Comparison of ENCODE assay signal across 24 mouse cellular contexts in genomic region chr5:149603241-149603640, GRCm38 (mm10). TPM values are rescaled to one million over a fixed set of nuclear protein-coding genes. Genes with fewer than 3 reads are reported as not detected.
DNase-seq lines count a peak whose midpoint lies in the region; ATAC-seq and TF ChIP-seq lines count a peak whose summit lies in the region.
"Had no signal": no experiment of that assay in that cellular context is flagged by ENCODE, and none has a peak within 500 bp of the region (broad histone marks: within the 10 kb centered on the region; RNA-seq: fewer than 3 reads in every experiment).

No protein-coding gene starts in this region.

- H3K27ac ChIP-seq in embryonic fibroblast, embryonic 13.5 days (ENCODE audit: insufficient read depth, low read length): peak overlapping the region; percentile 54; the same call in 1 of the 2 replicates
- H3K27ac ChIP-seq: embryonic facial prominence, embryonic 10.5 days; embryonic facial prominence, embryonic 12.5 days; forebrain, embryonic 10.5 days; forebrain, embryonic 12.5 days had no signal

- peak; percentile 11 to 22 for DNase-seq in heart, adult 18-20 months
- DNase-seq in heart, adult 11 months: no peak
- peak; percentile 9 to 12 for DNase-seq in heart, postnatal 10 days
- DNase-seq in heart, adult 8-10 months (ENCODE audit: low spot score): no peak
- peak; percentile 80 for DNase-seq in 3T3-L1 (ENCODE audit: low read depth, low spot score)
- DNase-seq in cerebellum, postnatal 36 days: no peak
- DNase-seq: adrenal gland, adult 8-10 months; adrenal gland, postnatal 14 days; adrenal gland, postnatal 36 days; cerebellum, adult 11-12 months; cerebellum, adult 8-10 months; cerebellum, adult 9-11 months; cerebellum, postnatal 14 days had no signal

- intact Hi-C loops in heart, postnatal 10 days (cut with DNase I): no loop called here

- H3K4me3 ChIP-seq in embryonic fibroblast, embryonic 13.5 days (ENCODE audit: insufficient read depth, low read length): no peak overlapping the region
- H3K4me3 ChIP-seq: embryonic facial prominence, embryonic 10.5 days; embryonic facial prominence, embryonic 12.5 days; erythroblast, embryonic 14.5 days; forebrain, embryonic 10.5 days; forebrain, embryonic 12.5 days had no signal

- no peak for ATAC-seq in inflammation-experienced regulatory T-cells, adult 6 months
- ATAC-seq: activated CD4-positive, CD25-positive, alpha-beta regulatory T cell, adult 4 months; forebrain, embryonic 14.5 days; forebrain, embryonic 16.5 days; Patski had no signal

- TF ChIP-seq POLR2A in embryonic fibroblast, embryonic 13.5 days (IDR thresholded peaks at IDR 0.05; ENCODE audit: low read depth, low read length): no peak

- no peak for TF ChIP-seq CTCF in embryonic fibroblast, embryonic 13.5 days (IDR thresholded peaks at IDR 0.05; ENCODE audit: borderline replicate concordance, insufficient read depth, low read length)

- peaks cover 15% of the 10 kb centered on the region for H3K4me1 ChIP-seq in embryonic fibroblast, embryonic 13.5 days (ENCODE audit: control insufficient read depth, insufficient read depth, low read length)
- H3K4me1 ChIP-seq: embryonic facial prominence, embryonic 10.5 days; embryonic facial prominence, embryonic 12.5 days; forebrain, embryonic 10.5 days had no signal

RNA-seq across cellular contexts. Expression of gene Hsph1, which starts 32.9 kb away (rescaled TPM):
- total RNA-seq in heart, adult 18-20 months (2021): 100 to 1,000 TPM in 1 of 2 experiments, 10 to 100 TPM in 1; 97.7 to 121 TPM
- 10 to 100 TPM; 14.2 to 20.8 TPM for total RNA-seq in heart, postnatal 10 days (2021)
- total RNA-seq in heart, adult 8-10 months (2022): 10 to 100 TPM; 43.9 to 80.9 (median 65.3) TPM
- polyA plus RNA-seq in embryonic fibroblast, embryonic 13.5 days (2011; ENCODE audit: insufficient read length, low read depth, missing spikeins): 81.2 and 96.4 TPM in 2 replicates
- polyA plus RNA-seq in inflammation-experienced regulatory T-cells, adult 6 months (2017; shearing (Covaris generic)): 10 to 100 TPM; 15.8 to 35.5 (median 20.2) TPM

Comparison
In these comparisons a context has a peak if more than half of its experiments do, and no peak if none do; other contexts are left out.
1. DNase-seq: peak in heart, adult 18-20 months (2 of 2), heart, postnatal 10 days (2 of 2) and 3T3-L1 (single experiment); none in heart, adult 11 months (single experiment), heart, adult 8-10 months (single experiment) and cerebellum, postnatal 36 days (0 of 2).